Mouse (Mus musculus): ENCODE results near the gene Uba1. TPM values are rescaled to one million over a fixed set of nuclear protein-coding genes. Genes with fewer than 3 reads are reported as not detected.

Uba1 gene
- total RNA-seq (2023): 170 to 186 TPM (median 184 TPM) in 4 replicates

GRCm38 (mm10) chrX:20658026-20658652 is at the start of gene Uba1:
Uba1 (plus strand) TSS chrX:20658326.

GRCm38 (mm10) chrX:20617176-20617902 is 40.8 kb upstream of the Uba1 start, which contains the start of the genes Rbm10 and Ndufb11:
Rbm10 (plus strand) TSS chrX:20617503.
Ndufb11 (minus strand) TSS chrX:20617619.

GRCm38 (mm10) chrX:20687519-20688067 is 29.5 kb downstream of the Uba1 start, which contains the start of gene Cdk16:
Cdk16 (plus strand) TSS chrX:20687954.

GRCm38 (mm10) chrX:20703741-20704290 is 45.7 kb downstream of the Uba1 start, which contains the start of gene Usp11:
Usp11 (plus strand) TSS chrX:20703906.

Other genes with a start within 250 kb of the Uba1 start
- gene Jade3, start 232.6 kb upstream of the Uba1 start, total RNA-seq (2023): 3.0 to 5.5 TPM (median 4.4 TPM) in 4 replicates
- not detected in 4 replicates for gene Rgn, start 108.5 kb upstream of the Uba1 start, total RNA-seq (2023)
- 44.1 to 53.0 TPM (median 48.7 TPM) in 4 replicates for gene Rbm10, start 40.8 kb upstream of the Uba1 start, total RNA-seq (2023)
- gene Ndufb11, start 40.7 kb upstream of the Uba1 start, total RNA-seq (2023): 111 to 132 TPM (median 122 TPM) in 4 replicates
- 53.3 to 83.1 TPM (median 68.2 TPM) in 4 replicates for gene Cdk16, start 29.6 kb downstream of the Uba1 start, total RNA-seq (2023)
- gene Usp11, start 45.6 kb downstream of the Uba1 start, total RNA-seq (2023): 33.4 to 38.9 TPM (median 35.9 TPM) in 4 replicates
- 165 to 174 TPM (median 170 TPM) in 4 replicates for gene Araf, start 139.5 kb downstream of the Uba1 start, total RNA-seq (2023)
- not detected in 4 replicates for gene Timp1, start 211.8 kb downstream of the Uba1 start, total RNA-seq (2023)